Mouse (Mus musculus) heart, embryonic 12.5 days (tissue): ENCODE measurements around the gene Chst15. TPM values are rescaled to one million over a fixed set of nuclear protein-coding genes. Genes with fewer than 3 reads are reported as not detected.
A peak's percentile ranks its signal among the peaks of the same experiment; 100 is the strongest.

ENCODE experiments used
- ATAC-seq: fragments of 200-750 bp; cut with Nextera tagmentation; 2 replicates; pipeline ENCODE4 v1.8.0; 2017; ENCODE audit warnings: moderate TSS enrichment, moderate library complexity; ENCODE audit not compliant: insufficient number of reproducible peaks, low FRiP score
- H3K27ac ChIP-seq: fragments of 300-500 bp; sonication (generic); 2 replicates; pipeline ENCODE4 v1.5.1; 2016; ENCODE audit warnings: mild to moderate bottlenecking, moderate library complexity; ENCODE audit not compliant: poor library complexity, severe bottlenecking
- H3K27me3 ChIP-seq: fragments of 300-500 bp; sonication (generic); replicated peaks from 2 replicates; pipeline ENCODE4 v1.6.1; 2016; ENCODE audit warnings: mild to moderate bottlenecking, moderate library complexity
- H3K36me3 ChIP-seq: fragments of 300-500 bp; sonication (generic); 2 replicates; pipeline ENCODE4 v1.6.1; 2016; ENCODE audit warnings: mild to moderate bottlenecking, moderate library complexity
- H3K4me1 ChIP-seq: fragments of 300-500 bp; sonication (generic); replicated peaks from 2 replicates; pipeline ENCODE4 v1.6.1; 2016; ENCODE audit warnings: mild to moderate bottlenecking
- H3K4me2 ChIP-seq: fragments of 300-500 bp; sonication (generic); 2 replicates; pipeline ENCODE4 v1.6.1; 2016; ENCODE audit warnings: mild to moderate bottlenecking, moderate library complexity
- H3K4me3 ChIP-seq: fragments of 300-500 bp; sonication (generic); 2 replicates; pipeline ENCODE4 v1.5.1; 2016; ENCODE audit warnings: mild to moderate bottlenecking
- H3K9ac ChIP-seq: fragments of 300-500 bp; sonication (generic); 2 replicates; pipeline ENCODE4 v1.6.1; 2016; ENCODE audit warnings: mild to moderate bottlenecking, moderate library complexity
- H3K9me3 ChIP-seq: fragments of 300-500 bp; sonication (generic); replicated peaks from 2 replicates; pipeline ENCODE4 v1.6.1; 2016; ENCODE audit warnings: mild to moderate bottlenecking, moderate library complexity
- WGBS: fragments of 180-500 bp; shearing (Covaris S2); methylation state at CpG from one replicate; pipeline ENCODE4 v1.1.7; 2016; 5-methylcytosine and 5-hydroxymethylcytosine counted together
- polyA plus RNA-seq: library from polyadenylated mRNA; unstranded; fragments of >200 nt; fragmentation: Nextera tagmentation; extraction: Ambion mirVana; gene quantifications from 2 replicates; pipeline ENCODE4 v1.2.1, GENCODE M21; 2016

Chst15 gene
- polyA plus RNA-seq, 1 experiment from 2014 or later = 4.4 TPM

GRCm38 (mm10) chr7:132238921-132239320 lies 78.1 kb downstream of the Chst15 start:
- Histone ChIP-seq H3K9ac (no peak overlapping the region), H3K9me3 (no peaks in the 10 kb centered on the region), H3K27me3 (no peaks in the 10 kb centered on the region), H3K36me3 (peaks cover 5% of the 10 kb centered on the region; the same call in 1 of the 2 replicates), H3K4me2 (no peak overlapping the region), H3K27ac (no peak overlapping the region), H3K4me1 (0 out of 2 replicates have a peak, but pooled peaks cover 8% of the 10 kb centered on the region), H3K4me3 (no peak overlapping the region)
- WGBS = 68% methylated on average over 3 of the region's 3 CpGs
- ATAC-seq = no peak

GRCm38 (mm10) chr7:132237191-132237590 lies 79.8 kb downstream of the Chst15 start:
- Histone ChIP-seq H3K9ac (no peak overlapping the region), H3K9me3 (no peaks in the 10 kb centered on the region), H3K27ac (no peak overlapping the region), H3K4me3 (no peak overlapping the region), H3K36me3 (peaks cover 5% of the 10 kb centered on the region; the same call in 1 of the 2 replicates), H3K27me3 (no peaks in the 10 kb centered on the region), H3K4me1 (0 out of 2 replicates have a peak, but pooled peaks cover 4% of the 10 kb centered on the region), H3K4me2 (no peak overlapping the region)
- 53% methylated on average over 4 of the region's 4 CpGs for WGBS
- no peak for ATAC-seq

DNA sequence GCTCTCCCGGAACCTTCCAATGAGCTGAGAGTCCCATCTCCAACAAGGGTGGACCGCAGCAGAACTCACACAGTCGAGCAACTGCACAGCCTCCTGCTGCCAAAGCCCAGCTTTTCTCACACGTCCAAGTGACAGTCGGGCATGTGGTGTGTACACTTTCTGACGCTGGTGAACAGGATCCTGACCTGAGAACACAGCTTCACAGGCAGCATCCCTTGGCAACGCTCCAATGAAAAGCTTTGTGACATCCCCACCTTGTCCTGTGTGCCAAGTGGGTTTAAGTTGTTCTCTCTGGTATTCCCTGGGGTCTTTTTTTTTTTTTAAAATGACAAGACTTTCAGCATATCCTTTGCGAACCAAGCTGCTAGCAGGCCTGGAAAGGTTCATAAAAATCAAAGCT lies 80.2 kb downstream of the Chst15 start:
- ATAC-seq = no peak
- Histone ChIP-seq H3K9ac (no peak overlapping the region), H3K9me3 (no peaks in the 10 kb centered on the region), H3K4me2 (no peak overlapping the region), H3K36me3 (peaks cover under 1% of the 10 kb centered on the region; the same call in 1 of the 2 replicates), H3K4me1 (0 out of 2 replicates have a peak, but pooled peaks cover 4% of the 10 kb centered on the region), H3K27me3 (no peaks in the 10 kb centered on the region), H3K4me3 (no peak overlapping the region), H3K27ac (no peak overlapping the region)
- 71% methylated on average over 8 of the region's 8 CpGs for WGBS

DNA sequence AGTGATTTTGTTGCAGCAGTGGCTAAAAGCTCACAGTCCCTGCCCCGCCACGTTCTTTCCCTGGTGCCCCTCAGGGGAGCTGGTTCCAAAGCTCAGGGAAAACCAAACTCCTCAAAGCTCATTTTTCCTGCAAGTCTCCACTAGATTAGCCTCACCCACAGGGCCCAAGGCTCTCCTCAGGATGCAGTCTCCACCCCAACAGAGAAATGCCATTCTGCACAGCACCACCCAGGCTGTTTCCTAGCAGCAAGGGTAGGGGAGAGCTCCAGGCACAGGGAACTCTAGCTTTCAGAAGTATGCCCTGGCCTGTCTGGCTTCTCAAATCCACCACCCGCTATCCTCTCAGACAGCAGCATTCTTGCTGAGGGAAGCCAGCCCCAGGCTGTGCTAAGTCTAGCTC lies 82.8 kb downstream of the Chst15 start:
- WGBS = 74% methylated on average over 3 of the region's 3 CpGs
- Histone ChIP-seq H3K27ac (no peak overlapping the region), H3K9me3 (no peaks in the 10 kb centered on the region), H3K4me3 (no peak overlapping the region), H3K9ac (no peak overlapping the region), H3K27me3 (no peaks in the 10 kb centered on the region), H3K4me1 (0 out of 2 replicates have a peak, but pooled peaks cover 4% of the 10 kb centered on the region), H3K4me2 (no peak overlapping the region), H3K36me3 (no peaks in the 10 kb centered on the region)
- ATAC-seq = no peak

DNA sequence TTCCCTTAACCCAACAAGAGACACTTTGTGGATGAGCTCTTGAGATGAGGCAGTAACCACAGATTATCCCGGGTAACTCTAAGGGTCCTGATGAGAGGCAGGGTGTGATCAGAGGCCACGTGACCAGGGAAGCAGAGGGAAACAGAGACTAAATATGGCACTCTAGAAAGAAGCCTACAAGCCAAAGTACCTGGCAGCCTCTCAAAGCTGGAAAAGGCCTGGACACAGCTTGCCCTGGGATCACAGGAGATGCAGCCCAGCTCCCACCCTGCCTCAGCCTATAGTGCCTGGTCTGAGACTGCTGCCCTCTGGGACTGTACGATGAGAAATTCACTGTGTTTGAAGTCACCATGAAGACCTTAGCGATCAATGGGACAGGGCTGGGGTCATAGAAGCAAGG lies 83.3 kb downstream of the Chst15 start:
- Histone ChIP-seq H3K9ac (no peak overlapping the region), H3K27me3 (no peaks in the 10 kb centered on the region), H3K9me3 (no peaks in the 10 kb centered on the region), H3K4me1 (0 out of 2 replicates have a peak, but pooled peaks cover 4% of the 10 kb centered on the region), H3K27ac (no peak overlapping the region), H3K4me2 (no peak overlapping the region), H3K36me3 (no peaks in the 10 kb centered on the region), H3K4me3 (no peak overlapping the region)
- ATAC-seq = no peak
- 73% methylated on average over 4 of the region's 4 CpGs for WGBS

DNA sequence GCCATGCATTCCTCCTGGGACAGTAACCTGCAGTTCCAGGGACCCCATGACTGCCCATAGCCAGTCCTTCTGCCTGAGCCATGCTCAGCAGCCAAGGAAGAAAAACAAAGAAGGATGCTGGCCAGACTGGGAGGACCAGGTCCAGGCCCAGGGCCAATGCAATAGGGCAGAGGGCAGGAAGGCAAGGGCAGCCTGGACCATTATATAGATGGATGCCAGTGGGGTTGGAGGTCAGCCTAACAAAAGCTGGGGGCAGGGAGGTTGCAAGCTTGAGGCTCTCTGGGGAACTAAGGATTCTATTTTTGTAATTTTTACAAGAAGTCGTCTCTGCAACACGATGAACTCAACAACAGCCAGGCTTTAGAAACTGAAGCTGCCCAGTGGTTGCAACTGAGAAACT lies 84.1 kb downstream of the Chst15 start:
- H3K4me3 ChIP-seq = no peak overlapping the region
- ATAC-seq = no peak
- WGBS = 47% methylated on average over 2 of the region's 2 CpGs
- H3K9ac ChIP-seq = no peak overlapping the region
- H3K9me3 ChIP-seq = no peaks in the 10 kb centered on the region
- no peak overlapping the region for H3K27ac ChIP-seq
- H3K4me2 ChIP-seq = no peak overlapping the region
- 0 out of 2 replicates have a peak, but pooled peaks cover 2% of the 10 kb centered on the region for H3K4me1 ChIP-seq
- no peaks in the 10 kb centered on the region for H3K36me3 ChIP-seq
- H3K27me3 ChIP-seq = no peaks in the 10 kb centered on the region

DNA sequence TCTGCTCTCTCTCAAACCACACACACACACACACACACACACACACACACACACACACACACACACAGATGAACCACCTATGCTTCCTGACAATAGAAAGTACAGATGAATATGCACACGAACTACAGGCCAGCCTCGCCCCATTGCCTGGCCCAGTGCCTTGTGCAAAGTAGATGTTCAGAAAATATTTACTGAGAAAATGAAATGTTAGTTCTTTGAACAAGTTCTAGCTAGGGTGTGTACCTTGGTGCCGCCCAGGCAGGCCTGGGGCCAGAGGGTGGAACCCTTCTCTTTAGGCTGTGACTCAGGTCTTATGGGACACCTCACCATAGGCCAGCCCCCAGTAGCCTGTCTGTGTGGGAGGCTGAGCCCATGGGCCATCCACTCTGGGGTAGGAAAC lies 85.6 kb downstream of the Chst15 start:
- H3K36me3 ChIP-seq = no peaks in the 10 kb centered on the region
- H3K4me3 ChIP-seq = no peak overlapping the region
- H3K27me3 ChIP-seq = no peaks in the 10 kb centered on the region
- no peak for ATAC-seq
- H3K9ac ChIP-seq = no peak overlapping the region
- no peak overlapping the region for H3K27ac ChIP-seq
- 76% methylated on average over 3 of the region's 3 CpGs for WGBS
- H3K4me2 ChIP-seq = no peak overlapping the region
- 0 out of 2 replicates have a peak, but pooled peaks cover 8% of the 10 kb centered on the region for H3K4me1 ChIP-seq
- no peaks in the 10 kb centered on the region for H3K9me3 ChIP-seq

GRCm38 (mm10) chr7:132230961-132231360 lies 86.1 kb downstream of the Chst15 start:
- ATAC-seq = no peak
- 84% methylated on average over 3 of the region's 3 CpGs for WGBS
- H3K4me3 ChIP-seq = no peak overlapping the region
- H3K4me1 ChIP-seq = 0 out of 2 replicates have a peak, but pooled peaks cover 8% of the 10 kb centered on the region
- H3K4me2 ChIP-seq = no peak overlapping the region
- no peak overlapping the region for H3K27ac ChIP-seq
- no peaks in the 10 kb centered on the region for H3K9me3 ChIP-seq
- no peak overlapping the region for H3K9ac ChIP-seq
- no peaks in the 10 kb centered on the region; the same call in 1 of the 2 replicates for H3K27me3 ChIP-seq
- H3K36me3 ChIP-seq = no peaks in the 10 kb centered on the region

- no peak; the same call in 1 of the 2 replicates for ATAC-seq
- 68% methylated on average over 8 of the region's 8 CpGs for WGBS
- H3K4me2 ChIP-seq = no peak overlapping the region
- H3K4me3 ChIP-seq = no peak overlapping the region
- no peaks in the 10 kb centered on the region for H3K36me3 ChIP-seq
- no peak overlapping the region for H3K9ac ChIP-seq
- H3K27ac ChIP-seq = no peak overlapping the region
- H3K9me3 ChIP-seq = no peaks in the 10 kb centered on the region
- H3K27me3 ChIP-seq = peaks cover 5% of the 10 kb centered on the region; the same call in 1 of the 2 replicates
- 0 out of 2 replicates have a peak, but pooled peaks cover 8% of the 10 kb centered on the region for H3K4me1 ChIP-seq
These were observed 89.9 kb downstream of the Chst15 start for GRCm38 (mm10) chr7:132227075-132227640.

DNA sequence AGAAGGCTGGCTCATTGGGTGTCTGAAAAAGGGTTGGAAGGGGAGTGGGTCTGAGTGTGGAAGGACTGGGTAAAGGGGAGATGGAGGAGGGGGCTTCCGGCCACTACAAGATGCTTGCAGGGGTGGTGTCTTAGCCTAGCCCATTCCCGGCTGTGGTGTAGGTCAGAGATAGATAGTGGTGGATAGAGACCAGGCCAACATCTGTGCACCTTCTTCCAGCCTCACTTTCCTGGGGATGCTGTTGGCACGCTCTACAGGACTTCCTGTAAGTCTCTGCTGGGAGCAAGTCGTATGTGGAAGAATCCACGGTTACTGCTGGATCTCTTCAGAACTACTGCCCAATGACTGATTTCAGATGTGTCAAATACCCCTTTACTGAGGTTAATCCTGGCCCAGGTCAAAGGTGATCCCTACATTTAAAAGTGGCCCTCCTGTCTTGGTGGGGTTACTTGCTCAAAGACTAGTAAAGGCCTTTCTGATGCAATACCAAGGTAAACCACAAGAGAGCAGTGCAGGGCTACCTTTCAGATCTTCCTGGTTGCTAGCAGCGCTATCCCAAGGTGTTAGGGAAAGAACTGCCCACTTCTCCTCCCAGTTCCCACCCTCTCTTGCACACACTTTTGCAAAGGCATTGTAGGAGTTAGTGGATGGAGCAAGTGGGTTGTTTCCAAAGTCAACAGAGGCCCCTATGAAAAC lies 90.5 kb downstream of the Chst15 start:
- Histone ChIP-seq H3K27ac (no peak overlapping the region), H3K36me3 (no peaks in the 10 kb centered on the region), H3K9me3 (no peaks in the 10 kb centered on the region), H3K4me1 (0 out of 2 replicates have a peak, but pooled peaks cover 8% of the 10 kb centered on the region), H3K4me3 (no peak overlapping the region), H3K27me3 (peaks cover 5% of the 10 kb centered on the region), H3K9ac (no peak overlapping the region), H3K4me2 (no peak overlapping the region)
- ATAC-seq = peak; percentile 23; the same call in 1 of the 2 replicates
- 56% methylated on average over 6 of the region's 6 CpGs for WGBS

GRCm38 (mm10) chr7:132223452-132224141 lies 93.4 kb downstream of the Chst15 start:
- no peak overlapping the region for H3K4me2 ChIP-seq
- ATAC-seq = no peak
- H3K27ac ChIP-seq = no peak overlapping the region
- WGBS = 55% methylated on average over 10 of the region's 10 CpGs
- no peak overlapping the region for H3K4me3 ChIP-seq
- H3K4me1 ChIP-seq = 0 out of 2 replicates have a peak, but pooled peaks cover 8% of the 10 kb centered on the region
- H3K9ac ChIP-seq = no peak overlapping the region
- no peaks in the 10 kb centered on the region for H3K9me3 ChIP-seq
- H3K27me3 ChIP-seq = peaks cover 5% of the 10 kb centered on the region
- H3K36me3 ChIP-seq = no peaks in the 10 kb centered on the region
